Mouse (Mus musculus) CH12.LX (cell line): ENCODE measurements at regions not wholly inside any gene's neighbourhood (a gene's known extent, or its start where the extent isn't known, plus 50 kb on each side); places are given as distances from the start of the nearest gene placed in this dataset.

Source experiments
- DNase-seq: peaks from one replicate; pipeline ENCODE4 v3.0.0-alpha.2; 2013; ENCODE audit errors: extremely low read depth
- H3K27ac ChIP-seq: 2 replicates; pipeline ENCODE4 v1.5.1; 2012; ENCODE audit warnings: low read depth, mild to moderate bottlenecking, control low read depth, moderate library complexity; ENCODE audit not compliant: insufficient read depth
- H3K27me3 ChIP-seq: replicated peaks from 2 replicates; pipeline ENCODE3; 2012; ENCODE audit warnings: inconsistent platforms
- H3K36me3 ChIP-seq, 2 experiments: replicated peaks in 1 of 2; 2 replicates each; pipeline versions ENCODE3 to v1.6.1; 2012; ENCODE audit warnings: inconsistent platforms in 1 of 2, low read length in 1 of 2, mild to moderate bottlenecking in 1 of 2, mixed read lengths in 1 of 2, moderate library complexity in 1 of 2; ENCODE audit not compliant: control insufficient read depth in 1 of 2, insufficient read depth in 1 of 2
- H3K4me1 ChIP-seq, 2 experiments: 2 replicates each; pipeline ENCODE4 v1.6.1; 2012; ENCODE audit warnings: inconsistent platforms in 1 of 2, moderate library complexity in 1 of 2; ENCODE audit not compliant: insufficient read depth in 2 of 2, control insufficient read depth in 1 of 2
- H3K4me2 ChIP-seq: 2 replicates; pipeline ENCODE4 v1.6.1; 2012; ENCODE audit warnings: low read depth, mild to moderate bottlenecking, control low read depth; ENCODE audit not compliant: poor library complexity, insufficient read depth, severe bottlenecking
- H3K4me3 ChIP-seq, 3 experiments: fragments of 150-350 bp in 1 of 3; sonication (generic) in 1 of 3; replicated peaks in 1 of 3; 2 replicates each; pipeline versions ENCODE3 to v1.5.1; 2011 to 2012; ENCODE audit warnings: low read depth in 2 of 3, low read length in 2 of 3, mild to moderate bottlenecking in 2 of 3, moderate library complexity in 2 of 3, control low read depth in 1 of 3, improper control_type of control experiment in 1 of 3, inconsistent platforms in 1 of 3, mixed read lengths in 1 of 3; ENCODE audit not compliant: poor library complexity in 1 of 3
- H3K79me2 ChIP-seq: replicated peaks from 2 replicates; pipeline ENCODE4 v1.6.1; 2012; ENCODE audit warnings: mild to moderate bottlenecking, moderate library complexity; ENCODE audit not compliant: control insufficient read depth, poor library complexity, insufficient read depth, severe bottlenecking; ENCODE audit errors: extremely low read depth
- H3K9ac ChIP-seq: 2 replicates; pipeline ENCODE4 v1.6.1; 2012; ENCODE audit warnings: low read depth, mild to moderate bottlenecking, control low read depth, moderate library complexity; ENCODE audit not compliant: insufficient read depth
- H3K9me3 ChIP-seq: replicated peaks from 2 replicates; pipeline ENCODE3; 2012; ENCODE audit warnings: low read length, inconsistent platforms, mixed read lengths
- BHLHE40 ChIP-seq: IDR thresholded peaks from 2 replicates; pipeline ENCODE4 v1.6.1; 2011; ENCODE audit warnings: mild to moderate bottlenecking, low read depth, low read length, improper control_type of control experiment
- CHD2 ChIP-seq: IDR thresholded peaks from 2 replicates; pipeline ENCODE4 v1.6.1; 2011; ENCODE audit warnings: low read length, improper control_type of control experiment
- CTCF ChIP-seq, 2 experiments: IDR thresholded peaks in 1 of 2; conservative IDR thresholded peaks in 1 of 2; 2 replicates each; pipeline ENCODE4 v1.5.1; 2011 to 2012; ENCODE audit warnings: low read depth in 2 of 2, low read length in 2 of 2, improper control_type of control experiment in 1 of 2, inconsistent platforms in 1 of 2, mild to moderate bottlenecking in 1 of 2, moderate library complexity in 1 of 2
- E2F4 ChIP-seq: IDR thresholded peaks from 2 replicates; pipeline ENCODE4 v1.6.1; 2011; ENCODE audit warnings: low read depth, low read length, improper control_type of control experiment; ENCODE audit not compliant: insufficient replicate concordance
- ELF1 ChIP-seq: IDR thresholded peaks from 2 replicates; pipeline ENCODE4 v1.6.1; 2014; ENCODE audit warnings: low read depth, mild to moderate bottlenecking, inconsistent platforms, low read length, improper control_type of control experiment
- EP300 ChIP-seq: IDR thresholded peaks from 2 replicates; pipeline ENCODE4 v1.6.1; 2011; ENCODE audit warnings: low read length, improper control_type of control experiment
- ETS1 ChIP-seq: conservative IDR thresholded peaks from 2 replicates; pipeline ENCODE4 v1.6.1; 2012; ENCODE audit warnings: low read depth, mild to moderate bottlenecking, inconsistent platforms, low read length, improper control_type of control experiment, moderate library complexity
- JUN ChIP-seq: IDR thresholded peaks from 2 replicates; pipeline ENCODE4 v1.6.1; 2011; ENCODE audit warnings: low read depth, mild to moderate bottlenecking, low read length, improper control_type of control experiment, moderate library complexity; ENCODE audit not compliant: insufficient read depth
- JUND ChIP-seq: conservative IDR thresholded peaks from 2 replicates; pipeline ENCODE4 v1.6.1; 2011; ENCODE audit warnings: low read depth, low read length, improper control_type of control experiment
- KAT2A ChIP-seq: IDR thresholded peaks from 2 replicates; pipeline ENCODE4 v1.6.1; 2012; ENCODE audit warnings: low read length, improper control_type of control experiment, inconsistent platforms; ENCODE audit not compliant: insufficient replicate concordance
- MAFK ChIP-seq: IDR thresholded peaks from 2 replicates; pipeline ENCODE4 v1.6.1; 2011; ENCODE audit warnings: low read length, improper control_type of control experiment; ENCODE audit not compliant: insufficient replicate concordance
- MAX ChIP-seq: IDR thresholded peaks from 2 replicates; pipeline ENCODE4 v1.6.1; 2011; ENCODE audit warnings: low read length, improper control_type of control experiment
- MEF2A ChIP-seq: IDR thresholded peaks from 2 replicates; pipeline ENCODE4 v1.6.1; 2014; ENCODE audit warnings: low read depth, mild to moderate bottlenecking, inconsistent platforms, low read length, improper control_type of control experiment, borderline replicate concordance
- MYC ChIP-seq: IDR thresholded peaks from 2 replicates; pipeline ENCODE4 v1.6.1; 2011; ENCODE audit warnings: low read depth, mild to moderate bottlenecking, improper control_type of control experiment, low read length
- NELFE ChIP-seq: IDR thresholded peaks from 2 replicates; pipeline ENCODE4 v1.6.1; 2011; ENCODE audit warnings: low read depth, low read length, improper control_type of control experiment
- PAX5 ChIP-seq: IDR thresholded peaks from 2 replicates; pipeline ENCODE4 v1.6.1; 2012; ENCODE audit warnings: low read length, inconsistent platforms, mixed read lengths
- POLR2A ChIP-seq: IDR thresholded peaks from 2 replicates; pipeline ENCODE4 v1.6.1; 2011; ENCODE audit warnings: low read depth, mild to moderate bottlenecking, improper control_type of control experiment, low read length
- RCOR1 ChIP-seq: conservative IDR thresholded peaks from 2 replicates; pipeline ENCODE4 v1.6.1; 2012; ENCODE audit warnings: low read depth, mild to moderate bottlenecking, inconsistent platforms, low read length, improper control_type of control experiment
- SIN3A ChIP-seq: IDR thresholded peaks from 2 replicates; pipeline ENCODE4 v1.6.1; 2012; ENCODE audit warnings: low read length, improper control_type of control experiment, inconsistent platforms
- SMC3 ChIP-seq: IDR thresholded peaks from 2 replicates; pipeline ENCODE4 v1.6.1; 2011; ENCODE audit warnings: low read depth, low read length, improper control_type of control experiment
- TBP ChIP-seq: conservative IDR thresholded peaks from 2 replicates; pipeline ENCODE4 v1.6.1; 2011; ENCODE audit warnings: low read depth, low read length, improper control_type of control experiment
- TCF12 ChIP-seq: IDR thresholded peaks from 2 replicates; pipeline ENCODE4 v1.6.1; 2014; ENCODE audit warnings: low read depth, mild to moderate bottlenecking, inconsistent platforms, low read length, improper control_type of control experiment
- ZC3H11A ChIP-seq: IDR thresholded peaks from 2 replicates; pipeline ENCODE4 v1.6.1; 2012; ENCODE audit warnings: low read depth, mild to moderate bottlenecking, inconsistent platforms, low read length, improper control_type of control experiment
- ZKSCAN1 ChIP-seq: IDR thresholded peaks from 2 replicates; pipeline ENCODE4 v1.6.1; 2012; ENCODE audit warnings: low read depth, inconsistent platforms, low read length, improper control_type of control experiment, borderline replicate concordance
- ZMIZ1 ChIP-seq: IDR thresholded peaks from 2 replicates; pipeline ENCODE4 v1.6.1; 2012; ENCODE audit warnings: low read depth, mild to moderate bottlenecking, inconsistent platforms, low read length, improper control_type of control experiment
- dilution Hi-C: fragments of 300-500 bp; cut with MboI; formaldehyde crosslinking; loops from 2 replicates; pipeline ENCODE4 v1.14.3; 2020; ENCODE audit warnings: low sequenced_read_pairs; ENCODE audit not compliant: extremely low pct_unique_long_range_greater_than_20kb, extremely low pct_ligation_motif_present
- in situ Hi-C: fragments of 300-500 bp; cut with MboI; formaldehyde crosslinking; loops from 3 replicates; pipeline ENCODE4 v1.14.3; 2019; ENCODE audit warnings: low sequenced_read_pairs, low pct_ligation_motif_present, low pct_unique_long_range_greater_than_20kb, mixed read lengths

GRCm38 (mm10) chr15:40439827-40440226 is 305.7 kb downstream of the 9330182O14Rik start:
- no peak overlapping the region for H3K4me2 ChIP-seq
- H3K36me3 ChIP-seq, result no peaks in the 10 kb centered on the region
- no peak overlapping the region for H3K4me3 ChIP-seq
- DNase-seq, result no peak
- no peak for TF ChIP-seq POLR2A
- no peak for TF ChIP-seq CHD2
- no peak for TF ChIP-seq NELFE
- no peak for TF ChIP-seq MAFK
- TF ChIP-seq TCF12, result no peak
- TF ChIP-seq TBP, result no peak
- TF ChIP-seq MAX, result no peak
- no peak for TF ChIP-seq EP300
- no peak for TF ChIP-seq RCOR1
- H3K9me3 ChIP-seq, result peaks cover 37% of the 10 kb centered on the region
- H3K79me2 ChIP-seq, result no peaks in the 10 kb centered on the region
- dilution Hi-C loops, result no loop called here
- H3K27me3 ChIP-seq, result no peaks in the 10 kb centered on the region
- no peak overlapping the region for H3K9ac ChIP-seq
- H3K27ac ChIP-seq, result no peak overlapping the region
- in situ Hi-C loops, result no loop called here
- no peaks in the 10 kb centered on the region for H3K4me1 ChIP-seq

GRCm38 (mm10) chr15:40448623-40449022 is 314.5 kb downstream of the 9330182O14Rik start:
- Histone ChIP-seq H3K27me3 (no peaks in the 10 kb centered on the region), H3K4me2 (no peak overlapping the region), H3K4me3 (no peak overlapping the region), H3K79me2 (no peaks in the 10 kb centered on the region), H3K4me1 (no peaks in the 10 kb centered on the region), H3K36me3 (no peaks in the 10 kb centered on the region), H3K9me3 (peaks cover 26% of the 10 kb centered on the region), H3K27ac (no peak overlapping the region), H3K9ac (no peak overlapping the region)
- no peak for DNase-seq
- in situ Hi-C loops, result no loop called here
- dilution Hi-C loops, result no loop called here
- TF ChIP-seq PAX5 (no peak), ZC3H11A (no peak), KAT2A (no peak), ZMIZ1 (no peak), CTCF (conservative IDR thresholded peaks at IDR 0.05 in 1 of 2, IDR thresholded peaks at IDR 0.05 in 1 of 2; ENCODE audit: low read depth in 2 of 2, low read length in 2 of 2) (no peak), ZKSCAN1 (no peak), MEF2A (no peak), CHD2 (no peak), JUND (no peak), BHLHE40 (no peak), TCF12 (no peak), ETS1 (no peak), SIN3A (no peak), E2F4 (no peak), MYC (no peak), ELF1 (no peak), SMC3 (no peak), RCOR1 (no peak), JUN (no peak)
